Comparison of ENCODE assay signal across 8 mouse cellular contexts in the genomic region with DNA sequence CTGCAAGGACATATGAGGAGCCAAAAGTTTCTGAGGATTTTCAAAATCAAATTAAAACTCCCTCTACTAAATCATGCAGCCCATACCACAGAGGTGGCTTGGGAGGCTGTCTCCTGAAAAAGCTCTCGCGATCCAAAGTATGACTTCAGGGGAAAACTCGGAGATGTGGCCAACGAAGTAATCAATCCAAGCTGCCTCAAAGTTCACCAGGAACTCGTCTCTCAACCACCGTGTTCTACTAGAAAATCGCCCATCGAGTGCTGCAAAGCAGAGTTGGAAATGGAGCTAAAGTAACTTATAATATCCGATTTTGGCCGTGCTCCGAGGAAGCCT. TPM values are rescaled to one million over a fixed set of nuclear protein-coding genes. Genes with fewer than 3 reads are reported as not detected.
A peak's percentile ranks its signal among the peaks of the same experiment; 100 is the strongest.
DNase-seq lines count a peak whose midpoint lies in the region; ATAC-seq and TF ChIP-seq lines count a peak whose summit lies in the region.

No protein-coding gene starts in this region.

- under 1% methylated on average over 11 of the region's 11 CpGs for WGBS in heart, embryonic 11.5 days (ENCODE audit: insufficient replicate concordance)
- under 1% methylated on average over 11 of the region's 11 CpGs for whole genome bisulfite sequencing in forebrain, embryonic 13.5 days
- 0% methylated on average over 11 of the region's 11 CpGs for WGBS in liver, embryonic 14.5 days (ENCODE audit: insufficient replicate concordance)

- peak overlapping the region; percentile 99 for H3K9ac ChIP-seq in heart, embryonic 11.5 days (ENCODE audit: low read depth, low read length)
- peak overlapping the region; percentile 97 for H3K9ac ChIP-seq in forebrain, embryonic 13.5 days
- H3K9ac ChIP-seq in liver, embryonic 14.5 days (replicated peaks), result peak overlapping the region; percentile 94

- peaks cover 13% of the 10 kb centered on the region for H3K4me1 ChIP-seq in heart, embryonic 11.5 days (ENCODE audit: control insufficient read depth, insufficient read depth, low read length)
- H3K4me1 ChIP-seq in G1E (ENCODE audit: insufficient read depth, low read depth, low read length), result peaks cover 40% of the 10 kb centered on the region
- H3K4me1 ChIP-seq in forebrain, embryonic 13.5 days, result peaks cover 16% of the 10 kb centered on the region
- peaks cover 19 to 25% of the 10 kb centered on the region in 2 experiments for H3K4me1 ChIP-seq in liver, embryonic 14.5 days (replicated peaks; ENCODE audit: control insufficient read depth in 2 of 2, insufficient read depth in 2 of 2, low read length in 1 of 2)

- H3K27me3 ChIP-seq in heart, embryonic 11.5 days (ENCODE audit: control insufficient read depth, insufficient read depth, low read length), result no peaks in the 10 kb centered on the region
- no peaks in the 10 kb centered on the region for H3K27me3 ChIP-seq in G1E (ENCODE audit: insufficient read depth, low read length)
- no peaks in the 10 kb centered on the region for H3K27me3 ChIP-seq in forebrain, embryonic 13.5 days
- H3K27me3 ChIP-seq in liver, embryonic 14.5 days (ENCODE audit: control insufficient read depth, insufficient read depth, low read length), result no peaks in the 10 kb centered on the region

- ATAC-seq in heart, embryonic 11.5 days (replicated peaks; ENCODE audit: insufficient number of reproducible peaks, low FRiP score, low TSS enrichment), result no peak
- no peak for ATAC-seq in G1E (ENCODE audit: extremely low read depth, insufficient number of reproducible peaks, low FRiP score, poor library complexity, severe bottlenecking)
- ATAC-seq in forebrain, embryonic 13.5 days, result no peak
- no peak for ATAC-seq in liver, embryonic 14.5 days (ENCODE audit: insufficient read depth)

- no peak for TF ChIP-seq EP300 in liver, embryonic 14.5 days (IDR thresholded peaks at IDR 0.05; ENCODE audit: low read depth)

- peak overlapping the region; percentile 98 for H3K4me3 ChIP-seq in heart, embryonic 11.5 days (ENCODE audit: low read depth, low read length)
- H3K4me3 ChIP-seq in G1E (ENCODE audit: low read depth, low read length), result peak overlapping the region; percentile 94
- peak overlapping the region; percentile 91 for H3K4me3 ChIP-seq in forebrain, embryonic 13.5 days
- H3K4me3 ChIP-seq in liver, embryonic 14.5 days (ENCODE audit: insufficient read depth in 1 of 2, low read depth in 2 of 2, low read length in 2 of 2), result peak overlapping the region; percentile 79 to 80

- TF ChIP-seq CTCF in G1E (IDR thresholded peaks at IDR 0.05; ENCODE audit: low read depth, low read length), result no peak
- TF ChIP-seq CTCF in liver, embryonic 14.5 days (IDR thresholded peaks at IDR 0.05; ENCODE audit: low read depth), result no peak

- no peaks in the 10 kb centered on the region for H3K36me3 ChIP-seq in heart, embryonic 11.5 days (ENCODE audit: control insufficient read depth, insufficient read depth, low read length)
- peaks cover 32% of the 10 kb centered on the region for H3K36me3 ChIP-seq in G1E (replicated peaks)
- peaks cover 4% of the 10 kb centered on the region; the same call in 1 of the 2 replicates for H3K36me3 ChIP-seq in forebrain, embryonic 13.5 days (ENCODE audit: poor library complexity, severe bottlenecking)
- H3K36me3 ChIP-seq in liver, embryonic 14.5 days (replicated peaks; ENCODE audit: control insufficient read depth, insufficient read depth, low read depth), result no peaks in the 10 kb centered on the region

- DNase-seq in heart, adult 11 months, result no peak
- no peak for DNase-seq in G1E (ENCODE audit: low spot score)
- DNase-seq in liver, embryonic 14.5 days (ENCODE audit: low read depth in 3 of 3, low spot score in 3 of 3), result no peak
- no peak for DNase-seq in left cerebral cortex, postnatal 14 days (ENCODE audit: low spot score in 2 of 2)
- DNase-seq in thymus, adult 18-20 months, result no peak
- no peak for DNase-seq in right cerebral cortex, postnatal 25 days

- H3K9me3 ChIP-seq in heart, embryonic 11.5 days (replicated peaks; ENCODE audit: control insufficient read depth, low read length), result no peaks in the 10 kb centered on the region
- H3K9me3 ChIP-seq in G1E (replicated peaks), result peaks cover 2% of the 10 kb centered on the region; the same call in 1 of the 2 replicates
- no peaks in the 10 kb centered on the region for H3K9me3 ChIP-seq in forebrain, embryonic 13.5 days (replicated peaks)
- no peaks in the 10 kb centered on the region for H3K9me3 ChIP-seq in liver, embryonic 14.5 days (ENCODE audit: control insufficient read depth, low read length)

- H3K4me2 ChIP-seq in heart, embryonic 11.5 days, result peak overlapping the region; percentile 84
- peak overlapping the region; percentile 80 for H3K4me2 ChIP-seq in forebrain, embryonic 13.5 days
- H3K4me2 ChIP-seq in liver, embryonic 14.5 days (ENCODE audit: low read depth), result peak overlapping the region; percentile 74

- H3K27ac ChIP-seq in heart, embryonic 11.5 days (ENCODE audit: low read depth, low read length), result peak overlapping the region; percentile 99
- H3K27ac ChIP-seq in forebrain, embryonic 13.5 days, result peak overlapping the region; percentile 99
- H3K27ac ChIP-seq in liver, embryonic 14.5 days, result peak overlapping the region; percentile 3

- intact Hi-C loops in left cerebral cortex, postnatal 14 days (cut with DNase I), result no loop called here

RNA-seq across cellular contexts. Expression of a gene that starts 0.8 kb away (rescaled TPM):
- 188 and 201 TPM in 2 replicates for polyA plus RNA-seq in heart, embryonic 11.5 days (2014; fragmentation: Nextera tagmentation; extraction: Ambion mirVana)
- total RNA-seq in G1E (2014; fragmentation: Nextera tagmentation) (51.9 and 61.7 TPM in 2 replicates), G1E (2017) (55.0 and 62.0 TPM in 2 replicates)
- 177 and 216 TPM in 2 replicates for polyA plus RNA-seq in G1E (2012)
- 168 and 176 TPM in 2 replicates for polyA plus RNA-seq in forebrain, embryonic 13.5 days (2015; fragmentation: Nextera tagmentation; extraction: Ambion mirVana)
- 33.8 and 39.3 TPM in 2 replicates for polyA plus RNA-seq in liver, embryonic 14.5 days (2012; rRNA removed)
- 84.0 and 87.1 TPM in 2 replicates for polyA plus RNA-seq in liver, embryonic 14.5 days (2014; fragmentation: Nextera tagmentation; extraction: Ambion mirVana)
- 10 to 100 TPM; 81.3 to 84.4 TPM for total RNA-seq in left cerebral cortex, postnatal 14 days (2021)

RNA-seq across cellular contexts. Expression of a gene that starts 27.1 kb away (rescaled TPM):
- 45.4 and 59.4 TPM in 2 replicates for polyA plus RNA-seq in heart, embryonic 11.5 days (2014; fragmentation: Nextera tagmentation; extraction: Ambion mirVana)
- total RNA-seq in G1E (2014; fragmentation: Nextera tagmentation), result 11.2 and 21.7 TPM in 2 replicates
- total RNA-seq in G1E (2017), result 20.0 and 25.3 TPM in 2 replicates
- polyA plus RNA-seq in G1E (2012), result 1.4 TPM in 2 replicates
- 38.5 and 41.8 TPM in 2 replicates for polyA plus RNA-seq in forebrain, embryonic 13.5 days (2015; fragmentation: Nextera tagmentation; extraction: Ambion mirVana)
- 28.8 and 41.1 TPM in 2 replicates for polyA plus RNA-seq in liver, embryonic 14.5 days (2012; rRNA removed)
- polyA plus RNA-seq in liver, embryonic 14.5 days (2014; fragmentation: Nextera tagmentation; extraction: Ambion mirVana), result 128 and 135 TPM in 2 replicates
- 1 to 10 TPM; 1.5 to 1.8 TPM for total RNA-seq in left cerebral cortex, postnatal 14 days (2021)

RNA-seq across cellular contexts. Expression of a gene that starts 34.6 kb away (rescaled TPM):
- polyA plus RNA-seq in heart, embryonic 11.5 days (2014; fragmentation: Nextera tagmentation; extraction: Ambion mirVana), result 59.1 and 67.4 TPM in 2 replicates
- total RNA-seq in G1E (2014; fragmentation: Nextera tagmentation), result 130 and 131 TPM in 2 replicates
- 212 and 243 TPM in 2 replicates for total RNA-seq in G1E (2017)
- polyA plus RNA-seq in G1E (2012), result 3.0 and 5.2 TPM in 2 replicates
- polyA plus RNA-seq in forebrain, embryonic 13.5 days (2015; fragmentation: Nextera tagmentation; extraction: Ambion mirVana), result 90.1 and 98.6 TPM in 2 replicates
- 9.3 and 13.8 TPM in 2 replicates for polyA plus RNA-seq in liver, embryonic 14.5 days (2012; rRNA removed)
- 33.9 and 34.5 TPM in 2 replicates for polyA plus RNA-seq in liver, embryonic 14.5 days (2014; fragmentation: Nextera tagmentation; extraction: Ambion mirVana)
- total RNA-seq in left cerebral cortex, postnatal 14 days (2021), result 100 to 1,000 TPM; 159 to 160 TPM

RNA-seq across cellular contexts. Expression of a gene that starts 44.5 kb away (rescaled TPM):
- 26.9 and 29.0 TPM in 2 replicates for polyA plus RNA-seq in heart, embryonic 11.5 days (2014; fragmentation: Nextera tagmentation; extraction: Ambion mirVana)
- total RNA-seq in G1E (2014; fragmentation: Nextera tagmentation), result 30.0 and 30.8 TPM in 2 replicates
- 36.0 and 46.4 TPM in 2 replicates for total RNA-seq in G1E (2017)
- polyA plus RNA-seq in G1E (2012), result 9.0 and 10.9 TPM in 2 replicates
- 20.4 and 23.8 TPM in 2 replicates for polyA plus RNA-seq in forebrain, embryonic 13.5 days (2015; fragmentation: Nextera tagmentation; extraction: Ambion mirVana)
- polyA plus RNA-seq in liver, embryonic 14.5 days (2012; rRNA removed), result 6.2 and 9.7 TPM in 2 replicates
- 19.7 and 24.1 TPM in 2 replicates for polyA plus RNA-seq in liver, embryonic 14.5 days (2014; fragmentation: Nextera tagmentation; extraction: Ambion mirVana)
- 10 to 100 TPM; 22.4 to 24.2 TPM for total RNA-seq in left cerebral cortex, postnatal 14 days (2021)

Comparison
In these comparisons a context has a peak if more than half of its experiments do, and no peak if none do; other contexts are left out.
1. H3K27ac ChIP-seq: peak in every context shown above with its lines; median percentile 99 in heart, embryonic 11.5 days; 99 in forebrain, embryonic 13.5 days; 3 in liver, embryonic 14.5 days.
2. RNA of a gene that starts 27.1 kb away (polyA plus RNA-seq): 28.8 to 135 TPM in liver, embryonic 14.5 days, 45.4 to 59.4 TPM in heart, embryonic 11.5 days and 38.5 to 41.8 TPM in forebrain, embryonic 13.5 days; 1.4 TPM in G1E; every median in the first group is over 10 times any median in the second.
3. Peak in every context shown above with its lines, with median percentiles within 50 percentile points of each other: H3K4me2 ChIP-seq, H3K4me3 ChIP-seq and H3K9ac ChIP-seq.